Mouse (Mus musculus) layer of hippocampus, adult 18-20 months (tissue): ENCODE measurements around the gene Sprr2b. TPM values are rescaled to one million over a fixed set of nuclear protein-coding genes. Genes with fewer than 3 reads are reported as not detected.
"Not testable (repeated sequence)": the region's sequence is repeated elsewhere in the genome, so short reads cannot be mapped to it uniquely, and the experiment has no call there.

Source experiments
- DNase-seq, 2 experiments: peaks; one replicate each; pipeline ENCODE4 v3.0.0; 2022; ENCODE audit warnings: low spot score in 2 of 2
- long read RNA-seq: library from polyadenylated mRNA; stranded (forward); transcript quantifications from one replicate; pipeline ENCODE4 v2.0.0, GENCODE M21; 2021
- total RNA-seq, 2 experiments: library from RNA; stranded (reverse); gene quantifications; 2 replicates each; pipeline ENCODE4 v1.2.3; 2021

Gene Sprr2b
- not detected for total RNA-seq
- long read RNA-seq: 0 reads

DNA sequence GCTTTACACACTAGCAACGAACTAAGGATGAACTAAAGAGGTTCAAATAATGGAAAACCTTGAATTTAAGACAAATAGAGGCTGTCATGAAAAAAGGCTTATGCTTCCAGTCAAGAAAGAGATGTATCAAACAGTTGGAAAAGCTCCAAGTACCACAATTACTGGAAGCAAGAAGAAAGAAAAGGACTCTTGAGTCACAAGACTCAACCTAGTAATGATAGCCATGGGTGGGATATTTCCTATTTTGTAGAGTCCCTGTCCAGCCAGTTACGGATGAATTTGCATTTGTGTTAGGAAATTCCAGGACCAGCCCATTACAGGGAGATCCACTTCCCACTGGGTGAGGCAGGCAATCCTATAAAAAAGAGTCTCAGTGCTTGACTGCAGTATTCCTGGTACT lies at the start of gene Sprr2b:
Gene Sprr2b, plus strand, starts transcription at position 301 of the 400 bp plus-strand sequence.
- no peak for DNase-seq

DNA sequence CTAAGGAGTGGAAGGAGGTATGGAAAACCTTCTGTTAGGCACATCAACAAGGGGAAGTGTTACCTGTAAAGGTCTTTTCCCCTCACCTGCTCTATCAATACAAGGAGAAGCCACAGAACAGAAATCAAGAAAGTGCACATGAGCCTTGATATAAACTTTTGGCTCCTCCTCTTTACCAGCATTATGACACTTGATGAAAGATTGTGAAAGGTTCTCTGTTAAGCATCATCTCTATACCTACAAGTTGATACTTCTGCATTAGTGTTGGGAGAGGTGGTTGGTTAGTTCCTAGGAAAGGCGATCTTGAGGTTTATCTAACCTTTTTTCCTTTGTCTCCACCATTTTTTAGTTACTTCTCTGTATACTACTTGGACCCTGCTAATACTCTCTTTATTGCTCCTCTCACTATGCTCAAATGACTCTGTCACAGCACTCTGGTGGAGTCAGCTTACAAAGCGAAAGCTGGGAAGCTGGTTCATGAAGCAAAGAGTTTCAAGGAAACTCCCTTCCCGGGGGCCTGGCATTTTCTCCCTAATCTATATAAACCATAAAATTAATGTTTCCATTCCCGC lies 44.9 kb upstream of the Sprr2b start:
- DNase-seq: not testable (repeated sequence)

DNA sequence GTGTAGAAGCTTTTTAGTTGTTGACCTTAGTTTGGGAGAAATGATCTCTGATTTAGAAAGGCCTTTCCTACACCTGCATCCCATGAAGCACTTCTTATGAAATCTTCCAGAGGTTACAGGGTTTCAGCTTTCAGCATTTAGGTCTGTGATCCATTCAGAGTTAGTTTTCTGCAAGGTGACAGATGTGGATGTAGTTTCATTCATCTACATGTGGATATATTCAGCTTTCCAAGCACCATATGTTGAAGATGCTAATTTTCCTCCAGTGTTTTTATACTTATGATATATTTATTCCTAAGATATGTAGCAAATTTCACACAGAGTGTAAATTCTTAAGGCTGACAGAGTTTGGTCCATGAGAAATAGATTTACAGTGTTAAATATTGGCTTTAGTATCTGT lies 42.9 kb upstream of the Sprr2b start:
- DNase-seq: not testable (repeated sequence)

GRCm38 (mm10) chr3:92274018-92274417 lies 42.4 kb upstream of the Sprr2b start:
- DNase-seq: not testable (repeated sequence)

DNA sequence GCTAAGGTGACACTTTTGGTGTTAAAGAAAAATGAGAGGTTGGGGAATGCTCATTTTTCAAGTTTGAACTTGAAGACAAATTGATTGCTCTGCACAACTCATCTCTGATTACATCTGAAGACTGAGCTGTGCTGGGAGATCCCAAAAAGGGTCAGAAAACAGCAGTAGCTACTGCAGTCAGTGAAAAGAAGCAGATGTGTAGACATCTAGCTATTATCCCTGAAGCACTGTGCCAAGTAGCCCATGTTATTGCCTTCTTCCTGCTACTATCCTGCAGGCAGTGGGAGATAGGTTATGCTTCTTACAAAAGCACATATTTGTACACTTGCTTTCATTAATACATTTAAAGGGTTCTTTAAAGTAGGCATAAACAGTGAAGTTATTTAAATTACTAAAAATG lies 36.8 kb upstream of the Sprr2b start:
- DNase-seq: not testable (repeated sequence)

DNA sequence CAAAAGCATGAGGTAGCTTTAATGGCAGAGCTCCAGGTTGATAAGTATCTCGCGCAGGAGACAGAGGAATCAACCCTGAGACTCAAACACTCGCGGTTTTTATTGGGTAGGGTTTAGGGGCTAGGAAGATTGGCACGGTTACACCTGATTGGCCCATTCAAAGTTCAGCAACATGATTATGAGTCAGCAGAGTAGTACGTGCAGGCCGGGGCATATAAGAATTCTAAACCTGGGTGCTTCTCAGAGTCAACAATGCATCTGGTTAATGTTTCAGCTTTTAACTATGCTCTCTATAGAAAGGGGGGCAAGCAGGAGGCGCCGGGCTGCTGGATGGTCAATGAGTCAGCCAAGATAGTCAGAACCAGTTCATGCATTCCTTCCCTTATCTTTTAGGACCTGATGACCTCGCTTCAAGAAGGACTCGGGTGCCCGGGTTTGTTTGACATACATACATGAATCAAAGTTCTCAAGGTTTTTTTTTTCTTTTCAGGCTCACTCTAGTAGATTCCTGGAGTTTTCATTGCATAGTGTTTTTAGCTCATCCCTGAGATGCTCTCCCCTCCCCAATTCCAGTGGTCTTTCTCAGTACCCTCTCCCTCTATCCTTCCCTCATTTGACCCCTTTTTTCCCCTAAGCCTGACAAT lies 35.3 kb upstream of the Sprr2b start:
- not testable (repeated sequence) for DNase-seq

DNA sequence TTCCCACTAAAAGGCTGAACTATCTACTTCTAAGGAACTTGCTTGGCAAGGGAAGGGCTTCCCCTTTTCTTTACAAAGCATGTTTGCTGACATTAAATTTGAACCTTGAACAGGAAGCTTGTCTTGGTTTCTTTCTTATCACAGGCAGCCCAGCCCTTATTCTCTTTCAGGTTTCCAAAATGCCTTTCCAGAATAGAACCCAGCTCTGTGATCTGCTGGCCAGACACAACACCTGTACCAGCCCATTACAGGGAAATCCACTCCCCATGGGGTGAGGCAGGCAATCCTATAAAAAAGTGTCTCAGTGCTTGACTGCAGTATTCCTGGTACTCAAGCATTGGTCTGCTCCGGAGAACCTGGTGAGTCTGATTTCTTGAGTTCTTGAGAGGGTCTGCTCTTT lies 31.3 kb upstream of the Sprr2b start, which contains the start of gene Sprr2a3:
Gene Sprr2a3, plus strand, starts transcription at position 317 of the 400 bp plus-strand sequence.
- not testable (repeated sequence) for DNase-seq

DNA sequence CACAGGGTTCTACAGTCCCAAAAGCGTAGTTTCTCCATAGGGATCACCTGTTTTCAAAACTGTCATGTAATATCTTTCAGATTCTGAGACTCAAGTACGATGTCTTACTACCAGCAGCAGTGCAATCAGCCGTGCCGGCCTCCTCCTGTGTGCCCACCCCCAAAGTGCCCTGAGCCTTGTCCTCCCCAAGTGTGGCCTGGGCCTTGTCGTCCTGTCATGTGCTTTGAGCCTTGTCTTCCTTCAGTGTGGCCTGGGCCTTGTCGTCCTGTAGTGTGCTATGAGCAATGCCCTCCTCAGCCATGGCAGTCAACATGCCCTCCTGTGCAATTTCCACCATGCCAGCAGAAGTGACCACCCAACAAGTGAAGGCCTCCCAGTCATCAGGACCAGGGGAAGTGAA lies 27.9 kb upstream of the Sprr2b start:
- DNase-seq: not testable (repeated sequence)

- no peak for DNase-seq
Measured at GRCm38 (mm10) chr3:92307406-92307805, 9.0 kb upstream of the Sprr2b start.

DNA sequence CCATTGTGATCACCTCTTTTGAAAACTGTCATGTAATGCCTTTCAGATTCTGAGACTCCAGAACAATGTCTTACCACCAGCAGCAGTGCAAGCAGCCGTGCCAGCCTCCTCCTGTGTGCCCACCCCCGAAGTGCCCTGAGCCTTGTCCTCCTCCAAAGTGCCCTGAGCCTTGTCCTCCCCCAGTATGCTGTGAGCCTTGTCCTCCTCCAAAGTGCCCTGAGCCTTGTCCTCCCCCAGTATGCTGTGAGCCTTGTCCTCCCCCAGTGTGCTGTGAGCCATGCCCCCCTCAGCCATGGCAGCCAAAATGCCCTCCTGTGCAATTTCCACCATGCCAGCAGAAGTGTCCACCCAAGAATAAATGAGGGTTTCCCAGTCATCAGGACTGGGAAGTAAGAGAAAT lies 964 bp downstream of the Sprr2b start:
- DNase-seq: no peak

DNA sequence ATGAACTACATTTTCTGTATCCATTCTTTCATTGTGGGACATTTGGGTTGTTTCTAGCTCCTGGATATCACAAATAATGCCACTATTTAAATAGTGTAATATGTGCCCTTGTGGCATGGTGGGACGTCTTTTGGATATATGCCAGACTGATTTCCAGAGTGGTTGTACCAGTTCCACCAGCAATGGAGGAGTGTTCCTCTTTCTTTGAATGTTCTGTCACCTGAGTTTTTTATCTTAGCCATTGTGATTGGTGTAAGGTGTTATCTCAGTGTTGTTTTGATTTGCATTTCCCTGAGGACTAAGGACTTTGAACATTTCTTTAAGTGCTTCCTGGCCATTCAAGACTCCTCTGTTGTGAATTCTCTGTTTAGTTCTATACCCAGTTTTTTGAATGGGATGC lies 19.9 kb downstream of the Sprr2b start:
- no peak for DNase-seq

DNA sequence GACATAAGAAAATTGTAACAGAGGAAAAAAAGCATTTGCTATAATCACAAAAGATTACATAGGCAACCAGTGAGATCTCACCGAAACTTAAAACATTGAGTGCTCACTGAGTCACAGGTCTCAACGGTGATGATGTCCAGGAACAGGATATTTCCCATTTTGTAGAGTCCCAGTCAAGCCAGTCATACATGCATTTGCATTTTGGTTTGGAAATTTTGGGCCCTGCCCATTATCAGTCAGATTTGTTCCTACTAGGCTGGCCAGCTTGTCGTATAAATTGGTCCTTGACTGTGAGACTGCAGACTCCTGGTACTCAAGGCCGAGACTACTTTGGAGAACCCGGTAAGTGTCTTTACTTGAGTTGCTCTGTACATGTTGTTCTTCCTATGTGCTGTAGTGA lies 22.4 kb downstream of the Sprr2b start, which contains the start of gene Sprr2d:
Gene Sprr2d, plus strand, starts transcription at position 301 of the 400 bp plus-strand sequence.
- no peak for DNase-seq

GRCm38 (mm10) chr3:92351843-92352242 lies 35.4 kb downstream of the Sprr2b start, which contains the start of gene Sprr2e:
Gene Sprr2e (plus strand): TSS chr3:92352143.
- no peak for DNase-seq

DNA sequence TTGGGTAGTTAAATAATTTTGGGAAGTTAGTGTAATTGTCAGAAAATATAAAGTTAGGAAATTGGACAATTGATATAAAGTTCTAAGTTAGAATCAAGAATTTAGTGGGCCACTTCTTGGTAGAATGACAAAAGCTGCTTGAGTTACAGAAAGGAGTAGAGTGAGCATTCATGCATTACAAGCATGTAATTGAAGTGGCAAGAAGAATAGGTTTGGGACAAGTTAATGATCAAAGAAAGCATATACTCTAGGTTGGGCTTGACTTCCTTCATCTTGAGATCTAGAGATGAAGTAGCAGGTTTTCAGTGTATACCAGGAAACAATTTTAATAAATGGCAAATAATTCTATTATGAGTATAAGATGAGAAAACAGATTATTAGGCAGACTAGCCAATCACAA lies 45.2 kb downstream of the Sprr2b start:
- DNase-seq: no peak

DNA sequence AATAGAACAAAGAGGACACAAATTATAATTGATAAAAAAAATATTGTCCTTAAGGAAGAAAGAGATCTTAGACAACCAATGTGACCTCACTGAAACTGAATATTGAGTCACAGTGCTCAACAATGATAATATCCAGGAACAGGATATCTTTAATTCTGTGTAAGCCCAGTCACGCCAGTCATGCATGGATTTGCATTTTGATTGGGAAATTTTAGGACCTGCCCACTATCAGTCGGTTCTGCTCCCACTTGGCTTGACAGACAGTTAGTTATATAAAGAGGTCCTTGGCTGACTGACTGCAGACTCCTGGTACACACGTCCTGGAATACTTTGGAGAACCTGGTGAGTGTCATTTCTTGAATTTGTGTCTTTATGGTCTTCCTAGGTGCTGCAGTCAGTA lies 48.5 kb downstream of the Sprr2b start, which contains the start of gene Sprr2f:
Gene Sprr2f, plus strand, starts transcription at position 301 of the 400 bp plus-strand sequence.
- DNase-seq: no peak

Other genes starting within 250 kb of the Sprr2b start
- gene Lor, start 233.5 kb upstream of the Sprr2b start, total RNA-seq: 1 to 10 TPM; 4.2 to 4.6 TPM
- gene Prr9, start 192.7 kb upstream of the Sprr2b start, total RNA-seq: not detected
- gene Lelp1, start 173.9 kb upstream of the Sprr2b start, total RNA-seq: not detected
- not detected for gene Sprr2a1, start 100.8 kb upstream of the Sprr2b start, total RNA-seq
- not detected for gene Sprr2a2, start 100.7 kb upstream of the Sprr2b start, total RNA-seq
- not detected for gene Sprr2a3, start 31.2 kb upstream of the Sprr2b start, total RNA-seq
- not detected for gene Sprr2d, start 22.5 kb downstream of the Sprr2b start, total RNA-seq
- gene Sprr2e, start 35.5 kb downstream of the Sprr2b start, total RNA-seq: not detected
- gene Sprr2f, start 48.6 kb downstream of the Sprr2b start, total RNA-seq: not detected
- gene Sprr2h, start 69.1 kb downstream of the Sprr2b start, total RNA-seq: not detected
- gene Sprr2i, start 91.4 kb downstream of the Sprr2b start, total RNA-seq: not detected
- not detected for gene Sprr2j-ps, start 101.5 kb downstream of the Sprr2b start, total RNA-seq
- gene Gm9774, start 112.8 kb downstream of the Sprr2b start, total RNA-seq: 1 to 10 TPM in 1 of 2 experiments, under 1 TPM in 1; 0.89 to 3.5 TPM
- not detected for gene Sprr2k, start 116.0 kb downstream of the Sprr2b start, total RNA-seq
- not detected for gene Sprr1b, start 122.2 kb downstream of the Sprr2b start, total RNA-seq
- not detected for gene Sprr3, start 142.1 kb downstream of the Sprr2b start, total RNA-seq
- gene Sprr1a, start 169.3 kb downstream of the Sprr2b start, total RNA-seq: not detected
- gene Sprr4, start 183.9 kb downstream of the Sprr2b start, total RNA-seq: not detected
- gene 2310046K23Rik, start 217.9 kb downstream of the Sprr2b start, total RNA-seq: not detected